Mouse (Mus musculus) gastrocnemius, postnatal 14 days (tissue): ENCODE data around the gene Defb22. TPM values are rescaled to one million over a fixed set of nuclear protein-coding genes. Genes with fewer than 3 reads are reported as not detected.

Source experiments
- DNase-seq: peaks from one replicate; pipeline ENCODE4 v3.0.0; 2021; ENCODE audit warnings: mixed read lengths
- intact Hi-C: fragments of 180-260 bp; cut with DNase I; formaldehyde crosslinking; loops from one replicate; pipeline ENCODE4 v1.15.1; 2025; ENCODE audit warnings: low total_unique reads
- total RNA-seq, 2 experiments: library from RNA; stranded (reverse); gene quantifications; 2 replicates each; pipeline ENCODE4 v1.2.3; 2021

Defb22 gene
- total RNA-seq, 2 experiments from 2014 or later, result not detected

- DNase-seq, result no peak
- intact Hi-C loops, result no loop called here
These were observed 43.3 kb downstream of the Defb22 start for GRCm38 (mm10) chr2:152446642-152447041.

GRCm38 (mm10) chr2:152443281-152443680, 46.7 kb downstream of the Defb22 start:
- no peak for DNase-seq
- intact Hi-C loops, result no loop called here

GRCm38 (mm10) chr2:152442322-152442721, 47.6 kb downstream of the Defb22 start:
- intact Hi-C loops, result no loop called here
- DNase-seq, result no peak

- no peak for DNase-seq
- intact Hi-C loops, result no loop called here
These were observed 50.1 kb downstream of the Defb22 start for GRCm38 (mm10) chr2:152439833-152440232.

GRCm38 (mm10) chr2:152438963-152439362, 51.0 kb downstream of the Defb22 start:
- no peak for DNase-seq
- intact Hi-C loops, result no loop called here

- peak; percentile 81 for DNase-seq
- intact Hi-C loops, result loop anchor here (2.0 kb wide), 1 partner anchor 44 kb away; no protein-coding TSS in a partner anchor
These were observed 52.7 kb downstream of the Defb22 start for GRCm38 (mm10) chr2:152436983-152437860.

- intact Hi-C loops, result loop anchor here (2.0 kb wide), 1 partner anchor 44 kb away; no protein-coding TSS in a partner anchor
- DNase-seq, result no peak
These were observed 53.5 kb downstream of the Defb22 start for GRCm38 (mm10) chr2:152436405-152436901.

Other genes with a start within 250 kb of the Defb22 start
- 10 to 100 TPM; 28.8 to 33.2 TPM for gene Tbc1d20, start 196.3 kb downstream of the Defb22 start, total RNA-seq
- 10 to 100 TPM; 31.1 to 34.8 TPM for gene Rbck1, start 157.5 kb downstream of the Defb22 start, total RNA-seq
- gene Trib3, start 146.1 kb downstream of the Defb22 start, total RNA-seq, result 1 to 10 TPM; 1.0 to 1.6 TPM
- not detected for gene Nrsn2, start 113.5 kb downstream of the Defb22 start, total RNA-seq
- gene Sox12, start 92.1 kb downstream of the Defb22 start, total RNA-seq, result 1 to 10 TPM; 2.9 to 4.3 TPM
- 1 to 10 TPM; 2.7 to 3.2 TPM for gene Zcchc3, start 75.1 kb downstream of the Defb22 start, total RNA-seq
- gene 6820408C15Rik, start 74.6 kb downstream of the Defb22 start, total RNA-seq, result not detected
- gene Defb23, start 25.5 kb downstream of the Defb22 start, total RNA-seq, result not detected
- not detected for gene Defb20, start 13.1 kb downstream of the Defb22 start, total RNA-seq
- not detected for gene Defb26, start 21.6 kb upstream of the Defb22 start, total RNA-seq
- gene Defb28, start 28.1 kb upstream of the Defb22 start, total RNA-seq, result not detected
- gene Defb29, start 50.0 kb upstream of the Defb22 start, total RNA-seq, result not detected
- not detected for gene Gm17416, start 79.2 kb upstream of the Defb22 start, total RNA-seq
- not detected for gene Defb21, start 82.6 kb upstream of the Defb22 start, total RNA-seq
- not detected for gene Defb19, start 90.2 kb upstream of the Defb22 start, total RNA-seq
- gene Defb45, start 109.3 kb upstream of the Defb22 start, total RNA-seq, result not detected
- not detected for gene Defb36, start 114.2 kb upstream of the Defb22 start, total RNA-seq
- 1 to 10 TPM; 1.3 to 1.4 TPM for gene Defb25, start 132.9 kb upstream of the Defb22 start, total RNA-seq
- gene Rem1, start 136.8 kb upstream of the Defb22 start, total RNA-seq, result 1 to 10 TPM; 5.2 to 7.3 TPM
- gene H13, start 179.3 kb upstream of the Defb22 start, total RNA-seq, result 10 to 100 TPM; 45.8 to 49.1 TPM
- gene Mcts2, start 196.9 kb upstream of the Defb22 start, total RNA-seq, result 10 to 100 TPM; 11.9 to 13.8 TPM
- gene Id1, start 246.1 kb upstream of the Defb22 start, total RNA-seq, result 10 to 100 TPM; 12.5 to 17.3 TPM